Mouse (Mus musculus): Measurements from ENCODE around the gene Terf2. TPM values are rescaled to one million over a fixed set of nuclear protein-coding genes. Genes with fewer than 3 reads are reported as not detected.
A peak's percentile ranks its signal among the peaks of the same experiment; 100 is the strongest.
"Not testable (repeated sequence)": the region's sequence is repeated elsewhere in the genome, so short reads cannot be mapped to it uniquely, and the experiment has no call there.

Gene Terf2
- total RNA-seq, 1 experiment: 13.9 TPM

- H3K27ac ChIP-seq (ENCODE audit: insufficient read depth, low read depth, low read length, poor library complexity, severe bottlenecking): no peak overlapping the region
- H3K4me1 ChIP-seq (ENCODE audit: control insufficient read depth in 2 of 2, insufficient read depth in 2 of 2, low read length in 2 of 2, poor library complexity in 1 of 2): peaks cover 0 to 2% of the 10 kb centered on the region in 2 experiments; a peak in 2 of 4 replicates
- DNase-seq (ENCODE audit: low read depth, low spot score): no peak
- H3K9ac ChIP-seq (ENCODE audit: insufficient read depth, low read depth, low read length, poor library complexity, severe bottlenecking): no peak overlapping the region
- no peak overlapping the region for H3K4me3 ChIP-seq (ENCODE audit: insufficient read depth in 1 of 2, low read depth in 1 of 2, low read length in 2 of 2, poor library complexity in 1 of 2, severe bottlenecking in 1 of 2)
- TF ChIP-seq MAFK (IDR thresholded peaks at IDR 0.05; ENCODE audit: insufficient read depth, low read depth, low read length) (no peak), CHD2 (IDR thresholded peaks at IDR 0.05; ENCODE audit: low read depth, low read length) (no peak), HCFC1 (IDR thresholded peaks at IDR 0.05; ENCODE audit: borderline replicate concordance, insufficient read depth, low read length) (no peak), ZC3H11A (IDR thresholded peaks at IDR 0.05; ENCODE audit: borderline replicate concordance, low read depth, low read length) (no peak), ZNF384 (IDR thresholded peaks at IDR 0.05; ENCODE audit: low read depth, low read length) (no peak)
- no peaks in the 10 kb centered on the region; the same call in 1 of the 2 replicates for H3K36me3 ChIP-seq (ENCODE audit: control insufficient read depth, insufficient read depth, low read length, poor library complexity, severe bottlenecking)
- in situ Hi-C loops (cut with MboI; ENCODE audit: low sequenced_read_pairs in 2 of 2, unreplicated experiment in 2 of 2): no loop called here
- H3K9me3 ChIP-seq (ENCODE audit: control insufficient read depth, insufficient read depth, low read depth, low read length): no peaks in the 10 kb centered on the region
These were observed 60.7 kb downstream of the Terf2 start for GRCm38 (mm10) chr8:107035641-107036040.

DNA sequence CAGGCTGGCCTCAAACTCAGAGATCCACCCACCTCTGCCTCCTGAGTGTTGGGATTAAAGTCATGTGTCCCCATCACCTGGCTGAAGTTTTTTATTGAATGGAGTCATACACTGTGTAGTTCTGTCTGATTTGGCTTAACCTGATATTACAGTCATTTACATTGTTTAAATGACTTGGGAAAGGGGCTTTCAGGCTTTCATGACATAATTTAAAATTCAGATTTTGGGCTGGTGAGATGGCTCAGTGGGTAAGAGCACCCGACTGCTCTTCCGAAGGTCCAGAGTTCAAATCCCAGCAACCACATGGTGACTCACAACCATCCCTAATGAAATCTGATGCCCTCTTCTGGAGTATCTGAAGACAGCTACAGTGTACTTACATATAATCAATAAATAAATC is 62.7 kb downstream of the Terf2 start:
- in situ Hi-C loops (cut with MboI; ENCODE audit: low sequenced_read_pairs in 2 of 2, unreplicated experiment in 2 of 2); H3K4me1 ChIP-seq (ENCODE audit: control insufficient read depth in 2 of 2, insufficient read depth in 2 of 2, low read length in 2 of 2, poor library complexity in 1 of 2); DNase-seq (ENCODE audit: low read depth, low spot score); H3K9me3 ChIP-seq (ENCODE audit: control insufficient read depth, insufficient read depth, low read depth, low read length); H3K9ac ChIP-seq (ENCODE audit: insufficient read depth, low read depth, low read length, poor library complexity, severe bottlenecking); H3K36me3 ChIP-seq (ENCODE audit: control insufficient read depth, insufficient read depth, low read length, poor library complexity, severe bottlenecking); H3K27ac ChIP-seq (ENCODE audit: insufficient read depth, low read depth, low read length, poor library complexity, severe bottlenecking); H3K4me3 ChIP-seq (ENCODE audit: insufficient read depth in 1 of 2, low read depth in 1 of 2, low read length in 2 of 2, poor library complexity in 1 of 2, severe bottlenecking in 1 of 2): not testable (repeated sequence)

- H3K27ac ChIP-seq (ENCODE audit: insufficient read depth, low read depth, low read length, poor library complexity, severe bottlenecking): no peak overlapping the region
These were observed 64.7 kb downstream of the Terf2 start for GRCm38 (mm10) chr8:107031577-107032090.

DNA sequence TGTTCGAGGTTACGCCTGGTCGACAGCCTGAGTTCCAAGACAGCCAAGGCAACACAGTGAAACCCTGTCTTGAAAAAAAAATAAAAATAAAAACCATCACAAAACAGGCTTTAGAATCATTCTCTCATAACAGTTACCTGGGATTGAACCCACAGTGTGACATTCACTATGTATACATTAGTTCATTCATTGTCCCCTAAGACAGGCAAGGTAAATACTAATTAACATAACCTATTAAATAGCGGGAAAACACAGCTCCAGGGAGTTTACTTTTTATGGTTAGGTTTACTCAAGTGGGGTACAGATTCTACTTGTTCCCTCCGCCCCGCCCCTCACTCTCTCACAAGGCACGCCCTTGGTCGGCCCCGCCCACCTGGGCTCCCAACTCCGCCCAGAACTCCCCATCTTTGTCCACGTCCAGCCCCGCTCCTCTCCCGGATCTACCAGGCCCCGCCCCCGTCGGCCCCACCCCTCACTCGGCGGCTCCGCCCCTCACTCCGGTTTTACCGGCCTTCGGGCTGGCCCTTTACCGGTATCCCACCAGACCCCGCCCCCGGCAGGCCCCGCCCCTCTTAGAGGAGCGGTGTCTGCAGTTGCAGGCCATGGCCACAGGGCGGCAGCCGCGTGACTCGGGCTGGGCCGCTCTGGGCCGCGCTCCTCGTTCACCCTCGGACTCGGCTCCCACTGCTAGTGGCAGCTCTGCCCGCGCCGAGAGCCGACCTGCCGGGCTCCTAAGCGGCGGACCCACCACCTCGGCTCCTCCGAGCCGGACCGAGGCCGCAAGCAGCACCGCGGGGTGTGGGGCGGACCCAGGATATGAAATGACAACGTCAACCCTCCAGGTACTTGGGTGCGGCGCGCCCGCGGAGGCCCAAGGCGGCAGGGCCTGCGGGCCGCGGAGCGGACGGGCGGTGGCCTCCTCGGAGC is 65.4 kb downstream of the Terf2 start, which contains the start of gene Vps4a:
Gene Vps4a, plus strand, starts transcription at position 573 of the 927 bp plus-strand sequence.
- H3K4me3 ChIP-seq (ENCODE audit: insufficient read depth in 1 of 2, low read depth in 1 of 2, low read length in 2 of 2, poor library complexity in 1 of 2, severe bottlenecking in 1 of 2): peak within 1 kb of the TSS; percentile 94 to 99
- TF ChIP-seq MAFK (IDR thresholded peaks at IDR 0.05; ENCODE audit: insufficient read depth, low read depth, low read length): 0 out of 2 replicates have a peak, but pooled peaks have one; percentile 30
- TF ChIP-seq HCFC1 (IDR thresholded peaks at IDR 0.05; ENCODE audit: borderline replicate concordance, insufficient read depth, low read length): peak; percentile 78
- no peak for TF ChIP-seq ZC3H11A (IDR thresholded peaks at IDR 0.05; ENCODE audit: borderline replicate concordance, low read depth, low read length)
- no peak for TF ChIP-seq CHD2 (IDR thresholded peaks at IDR 0.05; ENCODE audit: low read depth, low read length)
- TF ChIP-seq ZNF384 (IDR thresholded peaks at IDR 0.05; ENCODE audit: low read depth, low read length): peak; percentile 99
- H3K9ac ChIP-seq (ENCODE audit: insufficient read depth, low read depth, low read length, poor library complexity, severe bottlenecking): peak within 1 kb of the TSS; percentile 88
- peak; percentile 98 for DNase-seq (ENCODE audit: low read depth, low spot score)
- in situ Hi-C loops (cut with MboI; ENCODE audit: low sequenced_read_pairs in 2 of 2, unreplicated experiment in 2 of 2): no loop called here
- H3K9me3 ChIP-seq (ENCODE audit: control insufficient read depth, insufficient read depth, low read depth, low read length): no peaks in the 10 kb centered on the region
- 0 out of 2 replicates have a peak within 1 kb of the TSS, but pooled peaks have one; percentile 41 for H3K27ac ChIP-seq (ENCODE audit: insufficient read depth, low read depth, low read length, poor library complexity, severe bottlenecking)
- H3K4me1 ChIP-seq (ENCODE audit: control insufficient read depth in 2 of 2, insufficient read depth in 2 of 2, low read length in 2 of 2, poor library complexity in 1 of 2): peaks cover 0 to 2% of the 10 kb centered on the region in 2 experiments; a peak in 1 of 4 replicates
- no peaks in the 10 kb centered on the region; the same call in 1 of the 2 replicates for H3K36me3 ChIP-seq (ENCODE audit: control insufficient read depth, insufficient read depth, low read length, poor library complexity, severe bottlenecking)

More at GRCm38 (mm10) chr8:107031577-107032090, 64.7 kb downstream of the Terf2 start:
- TF ChIP-seq ZNF384 (IDR thresholded peaks at IDR 0.05; ENCODE audit: low read depth, low read length): no peak
- Histone ChIP-seq H3K36me3 (ENCODE audit: control insufficient read depth, insufficient read depth, low read length, poor library complexity, severe bottlenecking) (no peaks in the 10 kb centered on the region; the same call in 1 of the 2 replicates), H3K9ac (ENCODE audit: insufficient read depth, low read depth, low read length, poor library complexity, severe bottlenecking) (peak overlapping the region; percentile 88), H3K4me1 (ENCODE audit: control insufficient read depth in 2 of 2, insufficient read depth in 2 of 2, low read length in 2 of 2, poor library complexity in 1 of 2) (peaks cover 0 to 2% of the 10 kb centered on the region in 2 experiments; a peak in 1 of 4 replicates), H3K4me3 (ENCODE audit: insufficient read depth in 1 of 2, low read depth in 1 of 2, low read length in 2 of 2, poor library complexity in 1 of 2, severe bottlenecking in 1 of 2) (peak overlapping the region; percentile 94 to 99), H3K9me3 (ENCODE audit: control insufficient read depth, insufficient read depth, low read depth, low read length) (no peaks in the 10 kb centered on the region)
- in situ Hi-C loops (cut with MboI; ENCODE audit: low sequenced_read_pairs in 2 of 2, unreplicated experiment in 2 of 2): no loop called here
- no peak for DNase-seq (ENCODE audit: low read depth, low spot score)
